7 mouse cellular contexts compared by ENCODE assay signal in the genomic region with DNA sequence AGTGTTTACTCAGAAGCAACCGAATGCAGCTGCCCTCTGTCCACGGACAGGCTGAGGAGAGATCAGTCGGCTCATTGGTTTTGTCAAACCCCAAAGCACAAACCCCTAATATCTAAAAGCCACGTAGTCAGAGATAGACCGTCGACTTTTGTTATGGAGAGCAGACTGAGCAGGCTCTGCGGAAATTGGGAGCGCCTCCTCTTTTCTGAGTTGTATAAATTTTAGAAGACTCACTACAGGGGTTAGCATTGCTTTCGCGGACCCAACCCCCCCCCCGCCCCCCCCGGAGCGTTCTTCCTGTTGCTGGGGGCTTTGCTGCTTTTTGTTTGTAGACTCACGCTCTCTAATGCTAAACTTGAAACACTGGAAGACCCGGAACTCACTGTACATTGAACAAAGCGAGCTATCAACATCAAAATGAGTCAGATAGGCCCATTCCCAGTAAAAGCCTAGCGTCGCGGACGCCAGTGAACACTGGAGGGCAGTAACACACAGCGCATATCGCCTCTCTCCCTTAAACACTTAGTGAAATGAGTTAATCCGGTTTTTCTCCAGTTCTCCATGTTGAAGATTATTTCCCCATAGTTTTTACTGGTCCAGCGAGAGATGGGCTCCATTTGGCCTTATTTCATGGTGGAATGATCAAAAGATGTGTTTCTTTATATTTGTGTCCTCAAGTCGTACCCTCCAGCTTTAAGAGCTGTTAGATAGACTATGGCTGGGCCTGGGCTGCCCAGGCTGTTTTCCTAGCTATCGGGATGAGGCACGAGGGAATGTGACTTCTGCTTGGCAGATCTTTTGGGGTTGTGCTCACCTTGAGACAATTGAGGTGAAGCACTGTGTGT. TPM values are rescaled to one million over a fixed set of nuclear protein-coding genes. Genes with fewer than 3 reads are reported as not detected.
A peak's percentile ranks its signal among the peaks of the same experiment; 100 is the strongest.
DNase-seq lines count a peak whose midpoint lies in the region; ATAC-seq and TF ChIP-seq lines count a peak whose summit lies in the region.

No protein-coding gene starts in this region.

- H3K9ac ChIP-seq in forebrain, postnatal 0 days, result no peak overlapping the region
- no peak overlapping the region for H3K9ac ChIP-seq in limb, embryonic 13.5 days
- no peak overlapping the region for H3K9ac ChIP-seq in neural tube, embryonic 13.5 days

- peak; percentile 94 for TF ChIP-seq CTCF in forebrain, postnatal 0 days (IDR thresholded peaks at IDR 0.05; ENCODE audit: low read depth)

- 25% methylated on average over 27 of the region's 27 CpGs for WGBS in forebrain, postnatal 0 days
- WGBS in limb, embryonic 13.5 days, result 32% methylated on average over 27 of the region's 27 CpGs
- WGBS in neural tube, embryonic 13.5 days, result 24% methylated on average over 27 of the region's 27 CpGs

- peak; percentile 37 to 47 for DNase-seq in adrenal gland, adult 18-20 months (ENCODE audit: low spot score in 2 of 2)
- peak; percentile 71 for DNase-seq in cerebellum, adult 8-10 months
- peak; percentile 93 for DNase-seq in forebrain, postnatal 0 days
- peak; percentile 46 for DNase-seq in kidney, adult 9 months

- no peak overlapping the region for H3K27ac ChIP-seq in forebrain, postnatal 0 days (ENCODE audit: low read depth, low read length)
- H3K27ac ChIP-seq in limb, embryonic 13.5 days, result no peak overlapping the region
- H3K27ac ChIP-seq in neural tube, embryonic 13.5 days (replicated peaks), result no peak overlapping the region

- H3K27me3 ChIP-seq in forebrain, postnatal 0 days (ENCODE audit: insufficient read depth, low read length), result no peaks in the 10 kb centered on the region
- H3K27me3 ChIP-seq in limb, embryonic 13.5 days, result 0 out of 2 replicates have a peak, but pooled peaks cover 3% of the 10 kb centered on the region
- peaks cover 7% of the 10 kb centered on the region; the same call in 1 of the 2 replicates for H3K27me3 ChIP-seq in neural tube, embryonic 13.5 days

- H3K4me2 ChIP-seq in forebrain, postnatal 0 days (ENCODE audit: low read depth), result 0 out of 2 replicates have a peak overlapping the region, but pooled peaks have one; percentile 20
- H3K4me2 ChIP-seq in limb, embryonic 13.5 days (replicated peaks), result peak overlapping the region; percentile 45
- H3K4me2 ChIP-seq in neural tube, embryonic 13.5 days, result peak overlapping the region; percentile 33

- no peaks in the 10 kb centered on the region for H3K36me3 ChIP-seq in forebrain, postnatal 0 days (ENCODE audit: insufficient read depth)
- H3K36me3 ChIP-seq in limb, embryonic 13.5 days, result no peaks in the 10 kb centered on the region
- no peaks in the 10 kb centered on the region for H3K36me3 ChIP-seq in neural tube, embryonic 13.5 days

- no peaks in the 10 kb centered on the region for H3K9me3 ChIP-seq in forebrain, postnatal 0 days (ENCODE audit: low read length)
- no peaks in the 10 kb centered on the region for H3K9me3 ChIP-seq in limb, embryonic 13.5 days
- no peaks in the 10 kb centered on the region for H3K9me3 ChIP-seq in neural tube, embryonic 13.5 days

- peak; percentile 97 for ATAC-seq in forebrain, postnatal 0 days
- ATAC-seq in limb, embryonic 13.5 days (ENCODE audit: low FRiP score, low read depth), result peak; percentile 57; the same call in 1 of the 2 replicates
- peak; percentile 93 for ATAC-seq in neural tube, embryonic 13.5 days (ENCODE audit: low read depth)
- ATAC-seq in activated CD4-positive, CD25-positive, alpha-beta regulatory T cell, adult 4 months, result no peak

- no peak overlapping the region for H3K4me3 ChIP-seq in forebrain, postnatal 0 days (ENCODE audit: low read depth, low read length)
- no peak overlapping the region for H3K4me3 ChIP-seq in limb, embryonic 13.5 days
- no peak overlapping the region for H3K4me3 ChIP-seq in neural tube, embryonic 13.5 days

- no peaks in the 10 kb centered on the region for H3K4me1 ChIP-seq in forebrain, postnatal 0 days (ENCODE audit: insufficient read depth)
- H3K4me1 ChIP-seq in limb, embryonic 13.5 days, result no peaks in the 10 kb centered on the region
- no peaks in the 10 kb centered on the region; the same call in 1 of the 2 replicates for H3K4me1 ChIP-seq in neural tube, embryonic 13.5 days (replicated peaks)

RNA-seq across cellular contexts. Expression of gene Sh3gl2, which starts 42.2 kb away (rescaled TPM):
- 10 to 100 TPM; 24.0 to 32.9 TPM for total RNA-seq in adrenal gland, adult 18-20 months (2021)
- 29.3 and 31.9 TPM in 2 replicates for total RNA-seq in forebrain, postnatal 0 days (2014; rRNA removed)
- polyA plus RNA-seq in forebrain, postnatal 0 days (2015; fragmentation: Nextera tagmentation; extraction: Ambion mirVana), result 122 and 123 TPM in 2 replicates
- 3.7 and 4.0 TPM in 2 replicates for polyA plus RNA-seq in limb, embryonic 13.5 days (2015; fragmentation: Nextera tagmentation; extraction: Ambion mirVana)
- polyA plus RNA-seq in neural tube, embryonic 13.5 days (2015; fragmentation: Nextera tagmentation; extraction: Ambion mirVana), result 66.7 and 68.1 TPM in 2 replicates
- not detected for polyA plus RNA-seq in activated CD4-positive, CD25-positive, alpha-beta regulatory T cell, adult 4 months (2017; shearing (Covaris generic))

Comparison
In these comparisons a context has a peak if more than half of its experiments do, and no peak if none do; other contexts are left out.
1. DNase-seq: peak in every context shown above with its lines; median percentile 93 in forebrain, postnatal 0 days; 71 in cerebellum, adult 8-10 months; 46 in kidney, adult 9 months; 42 in adrenal gland, adult 18-20 months.
2. RNA of gene Sh3gl2, which starts 42.2 kb away (polyA plus RNA-seq): 122 to 123 TPM in forebrain, postnatal 0 days and 66.7 to 68.1 TPM in neural tube, embryonic 13.5 days; 3.7 to 4.0 TPM in limb, embryonic 13.5 days and not detected in activated CD4-positive, CD25-positive, alpha-beta regulatory T cell, adult 4 months; every median in the first group is over 10 times any median in the second.
3. Peak in every context shown above with its lines, with median percentiles within 50 percentile points of each other: H3K4me2 ChIP-seq.